Mouse (Mus musculus): Measurements from ENCODE around the gene Nacc1.
"Not testable (repeated sequence)": the region's sequence is repeated elsewhere in the genome, so short reads cannot be mapped to it uniquely, and the experiment has no call there.

Nacc1 gene

GRCm38 (mm10) chr8:84698288-84698687 is 10.6 kb upstream of the Nacc1 start:
- no peak for DNase-seq

- no peak for DNase-seq
These were observed 9.8 kb upstream of the Nacc1 start for GRCm38 (mm10) chr8:84697166-84698130.

GRCm38 (mm10) chr8:84695140-84695539 is 7.5 kb upstream of the Nacc1 start:
- DNase-seq, result no peak

GRCm38 (mm10) chr8:84693332-84693731 is 5.7 kb upstream of the Nacc1 start:
- no peak for DNase-seq

GRCm38 (mm10) chr8:84689091-84689915 is 1.6 kb upstream of the Nacc1 start:
- DNase-seq, result peak; percentile 91 to 95

GRCm38 (mm10) chr8:84687003-84687704 is 508 bp downstream of the Nacc1 start:
- no peak for DNase-seq

GRCm38 (mm10) chr8:84686191-84687002 is 1.3 kb downstream of the Nacc1 start, which contains the start of gene Trmt1:
Gene Trmt1 (plus strand): TSS chr8:84686307.
- DNase-seq, result peak in 1 of 2 experiments; percentile 65

- no peak for DNase-seq
These were observed 3.1 kb downstream of the Nacc1 start for GRCm38 (mm10) chr8:84684537-84684936.

GRCm38 (mm10) chr8:84682257-84682656 is 5.4 kb downstream of the Nacc1 start:
- DNase-seq, result no peak

GRCm38 (mm10) chr8:84681476-84681875 is 6.2 kb downstream of the Nacc1 start:
- DNase-seq, result no peak

GRCm38 (mm10) chr8:84677305-84677704 is 10.4 kb downstream of the Nacc1 start:
- DNase-seq, result no peak

GRCm38 (mm10) chr8:84670295-84671006 is 17.2 kb downstream of the Nacc1 start:
- DNase-seq, result not testable (repeated sequence)

- peak in 1 of 2 experiments; percentile 48 for DNase-seq
These were observed 18.8 kb downstream of the Nacc1 start for GRCm38 (mm10) chr8:84668731-84669485.

- no peak for DNase-seq
These were observed 19.6 kb downstream of the Nacc1 start for GRCm38 (mm10) chr8:84668081-84668480.

GRCm38 (mm10) chr8:84665385-84665893 is 22.2 kb downstream of the Nacc1 start:
- DNase-seq, result no peak

GRCm38 (mm10) chr8:84664566-84665384 is 22.9 kb downstream of the Nacc1 start:
- peak; percentile 77 to 79 for DNase-seq

GRCm38 (mm10) chr8:84663483-84664327 is 24.0 kb downstream of the Nacc1 start:
- peak; percentile 98 for DNase-seq

GRCm38 (mm10) chr8:84662581-84663065 is 25.0 kb downstream of the Nacc1 start, which contains the start of gene Ier2:
Gene Ier2 (minus strand): TSS chr8:84662852.
- DNase-seq, result peak; percentile 96 to 97
